In genomic region chr5:121081754-121082153, GRCm38 (mm10) we compare ENCODE assay signal across 19 mouse cellular contexts.
A peak's percentile ranks its signal among the peaks of the same experiment; 100 is the strongest.
DNase-seq lines count a peak whose midpoint lies in the region; ATAC-seq and TF ChIP-seq lines count a peak whose summit lies in the region.
"Had no signal": no experiment of that assay in that cellular context is flagged by ENCODE, and none has a peak within 500 bp of the region (broad histone marks: within the 10 kb centered on the region; RNA-seq: fewer than 3 reads in every experiment).

No protein-coding gene starts in this region.

- H3K4me1 ChIP-seq in liver, postnatal 0 days (ENCODE audit: insufficient read depth): no peaks in the 10 kb centered on the region
- H3K4me1 ChIP-seq: liver, embryonic 13.5 days; megakaryocyte, embryonic 14.5 days had no signal

- TF ChIP-seq CTCF in liver, postnatal 0 days (IDR thresholded peaks at IDR 0.05; ENCODE audit: low read depth): no peak

- peak; percentile 31 for DNase-seq in CD4-positive, CD25-positive, alpha-beta regulatory T cell, adult 2 months (ENCODE audit: low read depth, low spot score)
- DNase-seq in liver: peak; percentile 7
- no peak for DNase-seq in liver, postnatal 0 days
- peak; percentile 32 for DNase-seq in ES-CJ7 (ENCODE audit: low read depth, low spot score)
- DNase-seq in induced T-regulatory cell, adult 2 months (ENCODE audit: low read depth): peak; percentile 24
- DNase-seq in adrenal gland, postnatal 14 days: no peak
- DNase-seq: cerebellum, postnatal 10 days; embryo, embryonic 11 days; heart, adult 11 months; kidney, postnatal 4 days; liver, embryonic 13.5 days; lung, postnatal 10 days; thymus, postnatal 4 days had no signal

- H3K9ac ChIP-seq in liver, postnatal 0 days (replicated peaks): no peak overlapping the region
- H3K9ac ChIP-seq: liver, embryonic 13.5 days had no signal

- H3K27me3 ChIP-seq in liver, postnatal 0 days (ENCODE audit: insufficient read depth, low read length): no peaks in the 10 kb centered on the region
- H3K27me3 ChIP-seq: liver, embryonic 13.5 days had no signal

- H3K27ac ChIP-seq in liver, postnatal 0 days (ENCODE audit: low read depth): no peak overlapping the region
- H3K27ac ChIP-seq: liver, embryonic 13.5 days had no signal

- ATAC-seq in CD4-positive, CD25-positive, alpha-beta regulatory T cell, adult 4 months: no peak
- no peak for ATAC-seq in liver, postnatal 0 days
- ATAC-seq in erythroid progenitor cell, adult 5-6 weeks (replicated peaks; ENCODE audit: low FRiP score, poor library complexity, severe bottlenecking): no peak
- ATAC-seq: forebrain, embryonic 16.5 days; inflammation-experienced regulatory T-cells, adult 6 months had no signal

- no peaks in the 10 kb centered on the region for H3K36me3 ChIP-seq in liver, postnatal 0 days (replicated peaks; ENCODE audit: insufficient read depth, low read length)
- H3K36me3 ChIP-seq: G1E; liver, embryonic 13.5 days had no signal

- no peak overlapping the region for H3K4me2 ChIP-seq in liver, postnatal 0 days (ENCODE audit: low read depth, low read length)
- H3K4me2 ChIP-seq: liver, embryonic 13.5 days had no signal

- WGBS in liver, postnatal 0 days (ENCODE audit: insufficient replicate concordance): 72% methylated on average over 5 of the region's 5 CpGs

- no peaks in the 10 kb centered on the region for H3K9me3 ChIP-seq in liver, postnatal 0 days (ENCODE audit: low read length)
- H3K9me3 ChIP-seq: liver, embryonic 13.5 days had no signal

- no peak overlapping the region for H3K4me3 ChIP-seq in liver, postnatal 0 days (ENCODE audit: low read depth, low read length)
- H3K4me3 ChIP-seq: liver, embryonic 13.5 days; megakaryocyte, embryonic 14.5 days had no signal

- no peak for TF ChIP-seq EP300 in liver, postnatal 0 days (IDR thresholded peaks at IDR 0.05; ENCODE audit: low read depth)

Comparison
In these comparisons a context has a peak if more than half of its experiments do, and no peak if none do; other contexts are left out.
1. DNase-seq: peak in CD4-positive, CD25-positive, alpha-beta regulatory T cell, adult 2 months (single experiment), liver (single experiment), ES-CJ7 (single experiment) and induced T-regulatory cell, adult 2 months (single experiment); none in liver, postnatal 0 days (single experiment) and adrenal gland, postnatal 14 days (single experiment).